Mouse (Mus musculus): ENCODE measurements around the gene Mmp20. TPM values are rescaled to one million over a fixed set of nuclear protein-coding genes. Genes with fewer than 3 reads are reported as not detected.
A peak's percentile ranks its signal among the peaks of the same experiment; 100 is the strongest.

The Mmp20 gene
- total RNA-seq, 2 experiments from 2014 or later: not detected

- intact Hi-C loops (cut with DNase I): no loop called here
Observed at GRCm38 (mm10) chr9:7686024-7686423, 58.0 kb downstream of the Mmp20 start.

GRCm38 (mm10) chr9:7689799-7690198 is 61.8 kb downstream of the Mmp20 start:
- DNase-seq: no peak
- intact Hi-C loops (cut with DNase I): no loop called here

More at GRCm38 (mm10) chr9:7686024-7686423, 58.0 kb downstream of the Mmp20 start:
- DNase-seq: no peak

- DNase-seq: no peak
- intact Hi-C loops (cut with DNase I): no loop called here
Observed at GRCm38 (mm10) chr9:7691790-7692189, 63.8 kb downstream of the Mmp20 start, which contains the start of gene Mmp7. Gene Mmp7, plus strand, starts transcription at chr9:7692090.

GRCm38 (mm10) chr9:7693961-7694360 is 65.9 kb downstream of the Mmp20 start:
- intact Hi-C loops (cut with DNase I): no loop called here
- DNase-seq: no peak

- DNase-seq: no peak
Observed at GRCm38 (mm10) chr9:7695646-7696045, 67.6 kb downstream of the Mmp20 start.

GRCm38 (mm10) chr9:7708698-7709097 is 80.7 kb downstream of the Mmp20 start:
- DNase-seq: no peak
- intact Hi-C loops (cut with DNase I): no loop called here

More at GRCm38 (mm10) chr9:7695646-7696045, 67.6 kb downstream of the Mmp20 start:
- intact Hi-C loops (cut with DNase I): no loop called here

GRCm38 (mm10) chr9:7711196-7711595 is 83.2 kb downstream of the Mmp20 start:
- intact Hi-C loops (cut with DNase I): loop anchor here (10.0 kb wide), 1 partner anchor 364 kb away; no protein-coding TSS in a partner anchor
- DNase-seq: no peak

- intact Hi-C loops (cut with DNase I): loop anchor here (1.0 to 10.0 kb wide), 3 partner anchors 142 to 361 kb away; no protein-coding TSS in a partner anchor
- DNase-seq: peak; percentile 30 to 51
Observed at GRCm38 (mm10) chr9:7714062-7714907, 86.3 kb downstream of the Mmp20 start.

- intact Hi-C loops (cut with DNase I): loop anchor here (1.0 to 10.0 kb wide), 6 partner anchors 52 to 492 kb away; partner anchors contain the start of gene Birc2
- no peak for DNase-seq
Observed at GRCm38 (mm10) chr9:7714908-7715175, 86.8 kb downstream of the Mmp20 start.

- intact Hi-C loops (cut with DNase I): no loop called here
- DNase-seq: no peak
Observed at GRCm38 (mm10) chr9:7721543-7721942, 93.5 kb downstream of the Mmp20 start.

Other genes with a start within 250 kb of the Mmp20 start
- gene Mmp1b, start 240.2 kb upstream of the Mmp20 start, total RNA-seq (2021): not detected
- gene Mmp3, start 182.4 kb upstream of the Mmp20 start, total RNA-seq (2021): under 1 TPM in 1 of 2 experiments, not detected in 1; 0.24 TPM
- gene Mmp10, start 125.9 kb upstream of the Mmp20 start, total RNA-seq (2021): not detected
- gene Mmp8, start 69.8 kb upstream of the Mmp20 start, total RNA-seq (2021): under 1 TPM in 1 of 2 experiments, not detected in 1; 0.10 TPM
- under 1 TPM; 0.12 to 0.29 TPM for gene Mmp27, start 56.8 kb upstream of the Mmp20 start, total RNA-seq (2021)
- gene Mmp7, start 63.9 kb downstream of the Mmp20 start, total RNA-seq (2021): not detected
- 10 to 100 TPM; 45.9 to 50.4 TPM for gene Tmem123, start 135.8 kb downstream of the Mmp20 start, total RNA-seq (2021)
- gene Birc2, start 208.8 kb downstream of the Mmp20 start, total RNA-seq (2021): 10 to 100 TPM; 26.8 to 28.8 TPM
- gene Birc3, start 245.0 kb downstream of the Mmp20 start, total RNA-seq (2021): 10 to 100 TPM in 1 of 2 experiments, 1 to 10 TPM in 1; 8.9 to 10.3 TPM